Mouse (Mus musculus) splenic B cell, adult 2 months (primary cell): Measurements from ENCODE around the gene Efna1.

ENCODE experiments used
- DNase-seq: peaks from one replicate; pipeline ENCODE4 v3.0.0-alpha.2; 2011; ENCODE audit warnings: low read depth, low spot score
- H3K27me3 ChIP-seq: 2 replicates; pipeline ENCODE4 v1.6.1; 2012; ENCODE audit warnings: mild to moderate bottlenecking, low read length, moderate library complexity, mixed read lengths; ENCODE audit not compliant: control insufficient read depth, poor library complexity, insufficient read depth, severe bottlenecking
- H3K36me3 ChIP-seq: 2 replicates; pipeline ENCODE4 v1.6.1; 2012; ENCODE audit warnings: mild to moderate bottlenecking, low read length, moderate library complexity, mixed read lengths; ENCODE audit not compliant: control insufficient read depth, poor library complexity, insufficient read depth, severe bottlenecking

Gene Efna1

GRCm38 (mm10) chr3:89280606-89281511 is at the start of gene Efna1:
Efna1 (minus strand) TSS chr3:89281142.
- Histone ChIP-seq H3K36me3 (no peaks in the 10 kb centered on the region), H3K27me3 (no peaks in the 10 kb centered on the region)
- DNase-seq, result peak; percentile 19

GRCm38 (mm10) chr3:89330346-89330745 is 49.4 kb upstream of the Efna1 start:
- no peaks in the 10 kb centered on the region for H3K27me3 ChIP-seq
- DNase-seq, result no peak

GRCm38 (mm10) chr3:89328623-89329022 is 47.7 kb upstream of the Efna1 start:
- no peak for DNase-seq
- Histone ChIP-seq H3K36me3 (no peaks in the 10 kb centered on the region), H3K27me3 (no peaks in the 10 kb centered on the region)

More at GRCm38 (mm10) chr3:89330346-89330745, 49.4 kb upstream of the Efna1 start:
- no peaks in the 10 kb centered on the region for H3K36me3 ChIP-seq

GRCm38 (mm10) chr3:89327371-89327870 is 46.5 kb upstream of the Efna1 start:
- no peak for DNase-seq
- no peaks in the 10 kb centered on the region for H3K27me3 ChIP-seq
- H3K36me3 ChIP-seq, result no peaks in the 10 kb centered on the region

DNA sequence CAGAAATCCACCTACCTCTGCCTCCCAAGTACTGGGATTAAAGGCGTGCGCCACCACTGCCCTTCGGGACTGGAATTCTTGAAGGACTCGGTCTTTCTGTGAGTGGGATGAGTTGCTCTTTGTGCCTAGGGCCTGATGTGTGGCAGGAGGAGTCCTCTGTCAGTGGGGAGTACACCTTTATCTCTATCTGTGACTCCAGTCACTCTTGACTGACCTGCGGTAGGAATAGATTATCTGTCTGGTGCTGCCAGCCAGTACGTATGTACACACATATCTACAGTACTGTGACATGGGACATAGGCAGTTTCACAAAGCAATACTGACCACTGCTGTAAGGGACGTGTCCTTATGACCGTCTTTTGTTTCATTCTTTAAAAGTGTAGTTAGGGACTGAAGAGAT is 44.9 kb upstream of the Efna1 start:
- DNase-seq, result no peak
- H3K36me3 ChIP-seq, result no peaks in the 10 kb centered on the region
- no peaks in the 10 kb centered on the region; the same call in 1 of the 2 replicates for H3K27me3 ChIP-seq

DNA sequence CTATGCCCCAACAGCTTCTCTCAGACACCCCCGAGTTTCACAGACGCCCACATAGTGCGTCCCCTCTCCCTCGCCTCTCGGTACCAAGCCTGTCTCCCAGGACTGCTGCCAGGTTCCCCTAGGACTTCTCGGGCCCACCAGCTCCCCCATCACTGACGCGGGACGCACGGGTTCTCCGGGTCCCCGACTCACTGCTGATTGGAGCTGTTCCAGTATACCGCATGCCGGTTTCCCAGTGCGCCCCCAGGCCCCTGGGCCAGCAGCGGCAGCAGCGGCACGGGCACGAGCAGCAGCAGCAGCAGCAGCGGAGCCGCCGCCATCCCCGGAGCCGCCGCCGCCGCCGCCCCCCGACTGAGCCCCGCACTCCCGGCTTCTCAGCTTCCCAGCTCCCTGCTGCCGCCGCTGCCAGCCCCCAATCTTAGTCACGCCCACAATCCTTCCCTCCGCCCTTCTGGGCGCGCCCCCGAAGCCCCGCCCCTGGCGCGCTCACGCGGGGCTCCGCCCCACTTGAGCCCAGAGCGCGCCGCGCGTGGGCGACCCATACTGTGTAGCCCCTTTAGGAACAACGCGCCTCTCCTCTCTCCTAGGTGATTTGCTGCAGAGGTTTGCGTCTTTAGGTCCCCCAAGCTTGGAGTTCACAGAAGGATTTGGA is 41.7 kb upstream of the Efna1 start, which contains the start of gene Efna3:
Gene Efna3 (minus strand): TSS at position 452 of the 652 bp plus-strand sequence.
- H3K36me3 ChIP-seq, result no peaks in the 10 kb centered on the region
- DNase-seq, result peak; percentile 52
- H3K27me3 ChIP-seq, result no peaks in the 10 kb centered on the region; the same call in 1 of the 2 replicates

DNA sequence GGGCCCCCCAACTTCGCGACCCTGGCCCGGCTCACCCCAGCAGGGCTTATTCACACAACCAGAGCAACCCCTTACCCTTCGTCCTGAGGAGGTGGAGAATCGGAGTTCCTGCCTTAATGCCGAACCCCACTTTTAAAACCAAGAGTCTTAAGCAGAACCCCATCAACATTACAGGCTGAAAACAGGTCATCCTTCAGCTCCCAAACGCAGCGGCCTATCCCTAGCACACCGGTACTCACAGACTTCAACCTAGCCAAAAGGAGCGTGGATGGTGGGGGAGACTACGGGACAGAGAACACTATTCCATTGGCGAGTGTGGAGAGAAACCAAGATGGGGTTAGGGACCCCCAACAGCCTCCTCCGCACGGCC is 41.2 kb upstream of the Efna1 start:
- no peak for DNase-seq
- Histone ChIP-seq H3K27me3 (no peaks in the 10 kb centered on the region; the same call in 1 of the 2 replicates), H3K36me3 (no peaks in the 10 kb centered on the region)

- no peaks in the 10 kb centered on the region; the same call in 1 of the 2 replicates for H3K27me3 ChIP-seq
- DNase-seq, result peak; percentile 58
- H3K36me3 ChIP-seq, result no peaks in the 10 kb centered on the region
These were observed 40.5 kb upstream of the Efna1 start for GRCm38 (mm10) chr3:89321183-89322130.

DNA sequence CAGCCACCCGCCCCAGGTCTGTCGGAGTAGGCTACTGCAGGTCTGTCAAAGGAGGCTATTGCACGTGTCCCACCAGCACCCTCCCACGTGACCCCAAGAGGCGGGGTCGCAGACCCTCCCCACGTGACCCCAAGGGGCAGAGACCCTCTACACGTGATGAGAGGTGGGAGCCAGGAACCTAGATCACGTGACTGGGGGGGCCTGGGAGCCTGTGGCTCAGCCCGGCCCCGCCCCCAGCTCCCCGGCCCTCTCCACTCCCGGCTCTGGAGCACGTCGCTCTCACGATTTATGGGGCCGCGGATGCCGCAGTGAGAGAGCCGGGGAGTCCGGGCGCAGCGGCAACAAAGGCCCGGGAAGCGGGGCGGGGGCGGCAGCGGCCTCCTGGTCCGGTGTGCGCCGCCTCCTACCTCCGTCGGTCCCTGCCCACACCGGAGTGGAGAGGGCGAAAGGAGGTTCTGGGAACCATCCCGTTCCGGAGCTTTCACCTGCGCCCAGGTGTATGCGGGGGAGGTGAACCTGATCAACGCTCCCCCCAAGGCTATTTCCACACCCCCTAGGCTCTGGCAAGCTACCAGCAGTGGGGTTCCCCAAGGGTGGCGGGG is 39.7 kb upstream of the Efna1 start:
- H3K36me3 ChIP-seq, result no peaks in the 10 kb centered on the region
- no peaks in the 10 kb centered on the region; the same call in 1 of the 2 replicates for H3K27me3 ChIP-seq
- DNase-seq, result no peak

DNA sequence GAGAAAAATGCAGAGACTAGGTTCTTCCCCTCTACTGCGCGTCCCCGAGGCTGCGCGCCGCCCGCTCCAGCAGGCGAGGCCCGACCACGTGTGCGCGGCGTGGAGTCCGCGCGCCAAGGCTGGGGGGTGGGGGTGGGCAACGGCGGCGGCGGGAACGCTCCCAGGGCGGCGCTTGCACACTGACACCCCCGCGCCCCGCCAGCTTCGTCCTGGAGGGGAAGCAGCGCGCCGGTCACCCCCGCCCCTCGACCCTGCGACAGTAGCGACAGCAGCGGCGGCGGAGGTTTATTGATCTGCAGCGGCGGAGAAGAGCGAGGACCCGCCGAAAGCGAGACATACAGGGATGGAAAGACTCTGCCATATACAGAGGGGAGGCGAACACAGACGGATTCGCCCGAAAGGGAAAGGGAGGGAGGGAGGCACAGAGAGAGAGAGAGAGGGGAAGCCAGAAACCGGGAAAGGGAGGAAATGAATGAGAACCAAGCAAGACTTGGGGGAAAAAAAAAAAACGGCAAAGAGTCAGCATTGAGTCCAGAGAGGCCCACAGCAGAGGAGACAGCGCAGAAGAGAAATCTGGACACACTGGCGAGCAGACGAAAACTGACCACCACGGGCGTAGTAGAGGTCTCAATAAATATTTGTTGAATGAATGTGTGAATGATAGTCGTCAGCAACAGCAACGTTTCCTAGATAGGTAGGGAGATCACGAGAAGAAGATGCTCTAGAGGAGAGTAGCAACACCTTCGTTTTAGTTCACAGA is 38.8 kb upstream of the Efna1 start:
- DNase-seq, result no peak
- Histone ChIP-seq H3K27me3 (no peaks in the 10 kb centered on the region; the same call in 1 of the 2 replicates), H3K36me3 (no peaks in the 10 kb centered on the region)

- no peak for DNase-seq
- no peaks in the 10 kb centered on the region for H3K36me3 ChIP-seq
- no peaks in the 10 kb centered on the region; the same call in 1 of the 2 replicates for H3K27me3 ChIP-seq
These were observed 38.1 kb upstream of the Efna1 start for GRCm38 (mm10) chr3:89318971-89319590.

DNA sequence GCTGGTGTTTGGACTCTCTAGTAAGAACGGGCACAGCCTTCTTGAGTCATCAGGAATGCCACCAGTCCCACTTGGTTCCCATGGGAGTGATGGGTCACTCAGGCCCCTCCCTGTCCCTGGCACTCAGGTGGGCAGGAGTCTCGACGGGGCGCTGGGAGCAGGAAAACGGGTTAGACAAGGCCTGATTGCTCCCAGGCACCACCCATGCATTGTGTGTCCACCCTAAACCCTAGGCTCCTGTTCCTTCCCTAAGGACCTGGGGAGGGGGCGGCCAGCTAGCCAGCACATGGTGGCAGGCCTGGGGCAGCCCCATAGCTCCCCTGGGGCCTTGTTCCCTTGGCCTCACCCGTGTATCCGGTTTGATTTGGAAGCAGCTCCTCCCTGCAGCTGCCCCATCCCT is 37.4 kb upstream of the Efna1 start:
- no peaks in the 10 kb centered on the region for H3K36me3 ChIP-seq
- H3K27me3 ChIP-seq, result no peaks in the 10 kb centered on the region; the same call in 1 of the 2 replicates

GRCm38 (mm10) chr3:89317246-89317645 is 36.3 kb upstream of the Efna1 start:
- H3K36me3 ChIP-seq, result no peaks in the 10 kb centered on the region
- DNase-seq, result no peak
- H3K27me3 ChIP-seq, result no peaks in the 10 kb centered on the region; the same call in 1 of the 2 replicates

More for the DNA sequence above, 37.4 kb upstream of the Efna1 start:
- no peak for DNase-seq
